Mouse (Mus musculus) G1E (cell line): Measurements from ENCODE around the gene Tmem151a. TPM values are rescaled to one million over a fixed set of nuclear protein-coding genes. Genes with fewer than 3 reads are reported as not detected.

Experiments
- ATAC-seq: 2 replicates; pipeline ENCODE4 v1.8.0; 2016; ENCODE audit warnings: mild to moderate bottlenecking; ENCODE audit not compliant: insufficient number of reproducible peaks, poor library complexity, low FRiP score, severe bottlenecking; ENCODE audit errors: extremely low read depth
- DNase-seq: peaks from one replicate; pipeline ENCODE4 v3.0.0; 2012; ENCODE audit warnings: low spot score
- H3K27me3 ChIP-seq: 2 replicates; pipeline ENCODE4 v1.6.1; 2012; ENCODE audit warnings: mild to moderate bottlenecking, low read length, inconsistent platforms; ENCODE audit not compliant: insufficient read depth
- H3K36me3 ChIP-seq: replicated peaks from 2 replicates; pipeline ENCODE3; 2012; ENCODE audit warnings: mild to moderate bottlenecking, inconsistent platforms
- H3K4me1 ChIP-seq: 2 replicates; pipeline ENCODE4 v1.6.1; 2012; ENCODE audit warnings: low read depth, low read length, inconsistent platforms, mixed read lengths; ENCODE audit not compliant: insufficient read depth
- H3K4me3 ChIP-seq: 2 replicates; pipeline ENCODE4 v1.5.1; 2012; ENCODE audit warnings: low read depth, mild to moderate bottlenecking, inconsistent platforms, low read length, moderate library complexity, mixed read lengths
- H3K9me3 ChIP-seq: replicated peaks from 2 replicates; pipeline ENCODE4 v1.6.1; 2012; ENCODE audit warnings: inconsistent platforms
- CTCF ChIP-seq: IDR thresholded peaks from 2 replicates; pipeline ENCODE4 v1.5.1; 2012; ENCODE audit warnings: low read depth, low read length, inconsistent platforms, mixed read lengths
- GATA1 ChIP-seq: IDR thresholded peaks from 2 replicates; pipeline ENCODE4 v1.6.1; 2012; ENCODE audit warnings: borderline replicate concordance, low read length, inconsistent platforms, mixed read lengths
- GATA2 ChIP-seq: IDR thresholded peaks from 2 replicates; pipeline ENCODE4 v1.6.1; 2012; ENCODE audit warnings: low read depth, low read length, inconsistent platforms, borderline replicate concordance
- POLR2AphosphoS5 ChIP-seq: IDR thresholded peaks from 2 replicates; pipeline ENCODE4 v1.6.1; 2012; ENCODE audit warnings: low read depth, low read length, inconsistent platforms; ENCODE audit not compliant: insufficient replicate concordance
- TAL1 ChIP-seq: conservative IDR thresholded peaks from 2 replicates; pipeline ENCODE4 v1.6.1; 2012; ENCODE audit warnings: low read depth, low read length, inconsistent platforms, mixed read lengths
- polyA plus RNA-seq: library from polyadenylated mRNA; stranded (reverse); fragments of >175 nt; gene quantifications from 2 replicates; pipeline ENCODE4 v1.2.3, GENCODE M21; 2012
- total RNA-seq, 2 experiments: library from RNA; stranded (forward) in 1 of 2; stranded (reverse) in 1 of 2; fragments of 200-1000 nt in 1 of 2; fragments of >200 nt in 1 of 2; fragmentation: Nextera tagmentation in 1 of 2; gene quantifications; 2 replicates each; pipeline ENCODE4 v1.2.3; 2014 to 2017

Tmem151a gene
- total RNA-seq (2014; fragmentation: Nextera tagmentation) (not detected in 2 replicates), total RNA-seq (2017) (0.06 and 0.16 TPM in 2 replicates), polyA plus RNA-seq (not detected in 2 replicates)

GRCm38 (mm10) chr19:5085145-5085863 lies at the start of gene Tmem151a:
Gene Tmem151a (minus strand): TSS chr19:5085531.
- 0 out of 2 replicates have a peak within 1 kb of the TSS, but pooled peaks have one; percentile 18 for H3K4me3 ChIP-seq
- peaks cover 34% of the 10 kb centered on the region for H3K4me1 ChIP-seq
- no peak for ATAC-seq
- peaks cover 31% of the 10 kb centered on the region for H3K27me3 ChIP-seq
- no peaks in the 10 kb centered on the region for H3K9me3 ChIP-seq
- TF ChIP-seq GATA2: no peak
- TF ChIP-seq CTCF: no peak
- no peak for TF ChIP-seq TAL1
- TF ChIP-seq POLR2AphosphoS5: no peak
- TF ChIP-seq GATA1: no peak
- H3K36me3 ChIP-seq: peaks cover 11% of the 10 kb centered on the region
- DNase-seq: no peak

- Histone ChIP-seq H3K4me1 (no peaks in the 10 kb centered on the region), H3K9me3 (no peaks in the 10 kb centered on the region), H3K27me3 (peaks cover 27% of the 10 kb centered on the region), H3K36me3 (peaks cover 32% of the 10 kb centered on the region), H3K4me3 (no peak overlapping the region)
- no peak for DNase-seq
- ATAC-seq: no peak
- TF ChIP-seq CTCF: no peak
- no peak for TF ChIP-seq TAL1
- no peak for TF ChIP-seq GATA2
- TF ChIP-seq GATA1: no peak
- no peak for TF ChIP-seq POLR2AphosphoS5
Observed at GRCm38 (mm10) chr19:5131237-5131636, 45.9 kb upstream of the Tmem151a start.

GRCm38 (mm10) chr19:5129770-5130169 lies 44.4 kb upstream of the Tmem151a start:
- no peaks in the 10 kb centered on the region for H3K4me1 ChIP-seq
- H3K4me3 ChIP-seq: no peak overlapping the region
- no peak for DNase-seq
- H3K36me3 ChIP-seq: peaks cover 18% of the 10 kb centered on the region
- no peaks in the 10 kb centered on the region for H3K9me3 ChIP-seq
- ATAC-seq: no peak
- TF ChIP-seq GATA1 (no peak), CTCF (no peak; the same call in 1 of the 2 replicates), TAL1 (no peak), GATA2 (no peak)
- peaks cover 31% of the 10 kb centered on the region for H3K27me3 ChIP-seq

GRCm38 (mm10) chr19:5124055-5124614 lies 38.8 kb upstream of the Tmem151a start:
- H3K4me3 ChIP-seq: no peak overlapping the region
- DNase-seq: no peak
- H3K27me3 ChIP-seq: peaks cover 52% of the 10 kb centered on the region
- H3K4me1 ChIP-seq: no peaks in the 10 kb centered on the region
- TF ChIP-seq CTCF (no peak), TAL1 (no peak), POLR2AphosphoS5 (no peak), GATA1 (no peak), GATA2 (no peak)
- no peaks in the 10 kb centered on the region for H3K36me3 ChIP-seq
- no peak for ATAC-seq
- H3K9me3 ChIP-seq: no peaks in the 10 kb centered on the region

GRCm38 (mm10) chr19:5123241-5123640 lies 37.9 kb upstream of the Tmem151a start:
- DNase-seq: no peak
- no peak for TF ChIP-seq POLR2AphosphoS5
- no peak for TF ChIP-seq TAL1
- TF ChIP-seq CTCF: no peak
- TF ChIP-seq GATA1: no peak
- no peak for TF ChIP-seq GATA2
- Histone ChIP-seq H3K4me3 (no peak overlapping the region), H3K4me1 (peaks cover 8% of the 10 kb centered on the region), H3K9me3 (no peaks in the 10 kb centered on the region), H3K36me3 (no peaks in the 10 kb centered on the region), H3K27me3 (peaks cover 53% of the 10 kb centered on the region)
- ATAC-seq: no peak

- DNase-seq (no peak), ATAC-seq (no peak)
- peaks cover 46% of the 10 kb centered on the region for H3K27me3 ChIP-seq
- H3K4me1 ChIP-seq: peaks cover 15% of the 10 kb centered on the region
- no peak for TF ChIP-seq GATA1
- TF ChIP-seq POLR2AphosphoS5: no peak
- no peak for TF ChIP-seq TAL1
- no peak for TF ChIP-seq CTCF
- no peak for TF ChIP-seq GATA2
- H3K9me3 ChIP-seq: no peaks in the 10 kb centered on the region
- no peaks in the 10 kb centered on the region for H3K36me3 ChIP-seq
- H3K4me3 ChIP-seq: no peak overlapping the region
Observed at GRCm38 (mm10) chr19:5122492-5122891, 37.2 kb upstream of the Tmem151a start.
